Mouse (Mus musculus): ENCODE measurements at regions not wholly inside any gene's neighbourhood (a gene's known extent, or its start where the extent isn't known, plus 50 kb on each side); places are given as distances from the start of the nearest gene placed in this dataset.

DNA sequence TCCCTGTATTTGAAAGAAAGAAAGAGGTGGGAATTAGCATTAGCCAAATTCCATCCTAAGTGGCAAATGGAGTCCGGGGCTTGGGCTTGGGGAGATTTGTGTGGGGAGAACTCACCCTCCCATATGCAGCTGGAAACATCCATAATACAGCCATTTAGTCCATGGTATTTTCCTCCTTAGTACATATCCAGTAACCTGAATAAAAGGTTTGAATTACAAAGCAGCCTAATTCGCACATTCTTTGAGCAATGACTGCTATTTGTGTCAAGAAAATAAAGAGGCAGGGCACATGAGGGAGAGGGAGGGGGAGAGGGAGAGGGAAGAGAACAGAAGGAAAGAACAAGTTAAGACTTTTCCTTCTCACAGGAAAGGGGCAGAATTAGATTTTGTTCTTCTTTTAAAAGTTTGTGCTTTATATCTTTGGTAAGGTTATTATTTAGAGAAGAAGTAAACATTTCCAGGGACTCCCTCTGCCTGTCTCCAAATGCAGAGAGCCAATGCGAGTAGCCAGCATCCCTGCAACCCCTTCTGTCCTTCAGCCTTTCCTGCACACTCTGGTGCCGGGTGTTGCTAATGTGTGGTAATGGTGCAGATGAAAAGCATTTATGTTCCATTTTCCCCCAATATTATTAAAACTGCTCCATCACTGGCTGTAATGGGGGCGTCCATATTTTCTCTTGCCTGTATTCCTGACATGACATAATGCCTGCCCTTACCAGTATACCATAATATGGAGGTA is 530.6 kb upstream of the Lsamp start:
- TF ChIP-seq POLR2A (IDR thresholded peaks at IDR 0.05; ENCODE audit: extremely low read depth, insufficient read depth, low read length): no peak
- no peak for TF ChIP-seq CTCF (IDR thresholded peaks at IDR 0.05; ENCODE audit: low read depth, low read length)
